Mouse (Mus musculus) CH12.LX (cell line): ENCODE measurements around the gene Rbfox1. TPM values are rescaled to one million over a fixed set of nuclear protein-coding genes. Genes with fewer than 3 reads are reported as not detected.

Experiments
- DNase-seq: peaks from one replicate; pipeline ENCODE4 v3.0.0-alpha.2; 2013; ENCODE audit errors: extremely low read depth
- H3K27ac ChIP-seq: 2 replicates; pipeline ENCODE4 v1.5.1; 2012; ENCODE audit warnings: low read depth, mild to moderate bottlenecking, control low read depth, moderate library complexity; ENCODE audit not compliant: insufficient read depth
- H3K27me3 ChIP-seq: replicated peaks from 2 replicates; pipeline ENCODE3; 2012; ENCODE audit warnings: inconsistent platforms
- H3K36me3 ChIP-seq, 2 experiments: replicated peaks in 1 of 2; 2 replicates each; pipeline versions ENCODE3 to v1.6.1; 2012; ENCODE audit warnings: inconsistent platforms in 1 of 2, low read length in 1 of 2, mild to moderate bottlenecking in 1 of 2, mixed read lengths in 1 of 2, moderate library complexity in 1 of 2; ENCODE audit not compliant: control insufficient read depth in 1 of 2, insufficient read depth in 1 of 2
- H3K4me1 ChIP-seq, 2 experiments: 2 replicates each; pipeline ENCODE4 v1.6.1; 2012; ENCODE audit warnings: inconsistent platforms in 1 of 2, moderate library complexity in 1 of 2; ENCODE audit not compliant: insufficient read depth in 2 of 2, control insufficient read depth in 1 of 2
- H3K4me2 ChIP-seq: 2 replicates; pipeline ENCODE4 v1.6.1; 2012; ENCODE audit warnings: low read depth, mild to moderate bottlenecking, control low read depth; ENCODE audit not compliant: poor library complexity, insufficient read depth, severe bottlenecking
- H3K4me3 ChIP-seq, 3 experiments: fragments of 150-350 bp in 1 of 3; sonication (generic) in 1 of 3; replicated peaks in 1 of 3; 2 replicates each; pipeline versions ENCODE3 to v1.5.1; 2011 to 2012; ENCODE audit warnings: low read depth in 2 of 3, low read length in 2 of 3, mild to moderate bottlenecking in 2 of 3, moderate library complexity in 2 of 3, control low read depth in 1 of 3, improper control_type of control experiment in 1 of 3, inconsistent platforms in 1 of 3, mixed read lengths in 1 of 3; ENCODE audit not compliant: poor library complexity in 1 of 3
- H3K79me2 ChIP-seq: replicated peaks from 2 replicates; pipeline ENCODE4 v1.6.1; 2012; ENCODE audit warnings: mild to moderate bottlenecking, moderate library complexity; ENCODE audit not compliant: control insufficient read depth, poor library complexity, insufficient read depth, severe bottlenecking; ENCODE audit errors: extremely low read depth
- H3K9ac ChIP-seq: 2 replicates; pipeline ENCODE4 v1.6.1; 2012; ENCODE audit warnings: low read depth, mild to moderate bottlenecking, control low read depth, moderate library complexity; ENCODE audit not compliant: insufficient read depth
- H3K9me3 ChIP-seq: replicated peaks from 2 replicates; pipeline ENCODE3; 2012; ENCODE audit warnings: low read length, inconsistent platforms, mixed read lengths
- BHLHE40 ChIP-seq: IDR thresholded peaks from 2 replicates; pipeline ENCODE4 v1.6.1; 2011; ENCODE audit warnings: mild to moderate bottlenecking, low read depth, low read length, improper control_type of control experiment
- CHD2 ChIP-seq: IDR thresholded peaks from 2 replicates; pipeline ENCODE4 v1.6.1; 2011; ENCODE audit warnings: low read length, improper control_type of control experiment
- CTCF ChIP-seq, 2 experiments: IDR thresholded peaks in 1 of 2; conservative IDR thresholded peaks in 1 of 2; 2 replicates each; pipeline ENCODE4 v1.5.1; 2011 to 2012; ENCODE audit warnings: low read depth in 2 of 2, low read length in 2 of 2, improper control_type of control experiment in 1 of 2, inconsistent platforms in 1 of 2, mild to moderate bottlenecking in 1 of 2, moderate library complexity in 1 of 2
- ELF1 ChIP-seq: IDR thresholded peaks from 2 replicates; pipeline ENCODE4 v1.6.1; 2014; ENCODE audit warnings: low read depth, mild to moderate bottlenecking, inconsistent platforms, low read length, improper control_type of control experiment
- HCFC1 ChIP-seq: IDR thresholded peaks from 2 replicates; pipeline ENCODE4 v1.6.1; 2012; ENCODE audit warnings: low read depth, mild to moderate bottlenecking, inconsistent platforms, low read length, improper control_type of control experiment
- IRF4 ChIP-seq: IDR thresholded peaks from 2 replicates; pipeline ENCODE4 v1.6.1; 2014; ENCODE audit warnings: low read depth, mild to moderate bottlenecking, inconsistent platforms, low read length, improper control_type of control experiment
- JUND ChIP-seq: conservative IDR thresholded peaks from 2 replicates; pipeline ENCODE4 v1.6.1; 2011; ENCODE audit warnings: low read depth, low read length, improper control_type of control experiment
- KAT2A ChIP-seq: IDR thresholded peaks from 2 replicates; pipeline ENCODE4 v1.6.1; 2012; ENCODE audit warnings: low read length, improper control_type of control experiment, inconsistent platforms; ENCODE audit not compliant: insufficient replicate concordance
- MAFK ChIP-seq: IDR thresholded peaks from 2 replicates; pipeline ENCODE4 v1.6.1; 2011; ENCODE audit warnings: low read length, improper control_type of control experiment; ENCODE audit not compliant: insufficient replicate concordance
- MAX ChIP-seq: IDR thresholded peaks from 2 replicates; pipeline ENCODE4 v1.6.1; 2011; ENCODE audit warnings: low read length, improper control_type of control experiment
- MAZ ChIP-seq: IDR thresholded peaks from 2 replicates; pipeline ENCODE4 v1.6.1; 2012; ENCODE audit warnings: low read depth, mild to moderate bottlenecking, inconsistent platforms, low read length, improper control_type of control experiment, moderate library complexity
- MEF2A ChIP-seq: IDR thresholded peaks from 2 replicates; pipeline ENCODE4 v1.6.1; 2014; ENCODE audit warnings: low read depth, mild to moderate bottlenecking, inconsistent platforms, low read length, improper control_type of control experiment, borderline replicate concordance
- MXI1 ChIP-seq: IDR thresholded peaks from 2 replicates; pipeline ENCODE4 v1.6.1; 2011; ENCODE audit warnings: mild to moderate bottlenecking, low read depth, low read length, improper control_type of control experiment
- MYC ChIP-seq: IDR thresholded peaks from 2 replicates; pipeline ENCODE4 v1.6.1; 2011; ENCODE audit warnings: low read depth, mild to moderate bottlenecking, improper control_type of control experiment, low read length
- NELFE ChIP-seq: IDR thresholded peaks from 2 replicates; pipeline ENCODE4 v1.6.1; 2011; ENCODE audit warnings: low read depth, low read length, improper control_type of control experiment
- NRF1 ChIP-seq: IDR thresholded peaks from 2 replicates; pipeline ENCODE4 v1.6.1; 2014; ENCODE audit warnings: low read depth, mild to moderate bottlenecking, inconsistent platforms, low read length, improper control_type of control experiment, moderate library complexity
- POLR2A ChIP-seq: IDR thresholded peaks from 2 replicates; pipeline ENCODE4 v1.6.1; 2011; ENCODE audit warnings: low read depth, mild to moderate bottlenecking, improper control_type of control experiment, low read length
- POLR2AphosphoS2 ChIP-seq: IDR thresholded peaks from 2 replicates; pipeline ENCODE4 v1.6.1; 2011; ENCODE audit warnings: low read depth, low read length, improper control_type of control experiment
- RCOR1 ChIP-seq: conservative IDR thresholded peaks from 2 replicates; pipeline ENCODE4 v1.6.1; 2012; ENCODE audit warnings: low read depth, mild to moderate bottlenecking, inconsistent platforms, low read length, improper control_type of control experiment
- SIN3A ChIP-seq: IDR thresholded peaks from 2 replicates; pipeline ENCODE4 v1.6.1; 2012; ENCODE audit warnings: low read length, improper control_type of control experiment, inconsistent platforms
- TBP ChIP-seq: conservative IDR thresholded peaks from 2 replicates; pipeline ENCODE4 v1.6.1; 2011; ENCODE audit warnings: low read depth, low read length, improper control_type of control experiment
- TCF12 ChIP-seq: IDR thresholded peaks from 2 replicates; pipeline ENCODE4 v1.6.1; 2014; ENCODE audit warnings: low read depth, mild to moderate bottlenecking, inconsistent platforms, low read length, improper control_type of control experiment
- USF1 ChIP-seq: IDR thresholded peaks from 2 replicates; pipeline ENCODE4 v1.6.1; 2014; ENCODE audit warnings: low read depth, mild to moderate bottlenecking, inconsistent platforms, low read length, improper control_type of control experiment
- USF2 ChIP-seq: conservative IDR thresholded peaks from 2 replicates; pipeline ENCODE4 v1.6.1; 2011; ENCODE audit warnings: low read depth, low read length, improper control_type of control experiment
- ZC3H11A ChIP-seq: IDR thresholded peaks from 2 replicates; pipeline ENCODE4 v1.6.1; 2012; ENCODE audit warnings: low read depth, mild to moderate bottlenecking, inconsistent platforms, low read length, improper control_type of control experiment
- ZKSCAN1 ChIP-seq: IDR thresholded peaks from 2 replicates; pipeline ENCODE4 v1.6.1; 2012; ENCODE audit warnings: low read depth, inconsistent platforms, low read length, improper control_type of control experiment, borderline replicate concordance
- ZMIZ1 ChIP-seq: IDR thresholded peaks from 2 replicates; pipeline ENCODE4 v1.6.1; 2012; ENCODE audit warnings: low read depth, mild to moderate bottlenecking, inconsistent platforms, low read length, improper control_type of control experiment
- ZNF384 ChIP-seq: IDR thresholded peaks from 2 replicates; pipeline ENCODE4 v1.6.1; 2012; ENCODE audit warnings: low read depth, low read length, improper control_type of control experiment, inconsistent platforms
- dilution Hi-C: fragments of 300-500 bp; cut with MboI; formaldehyde crosslinking; loops from 2 replicates; pipeline ENCODE4 v1.14.3; 2020; ENCODE audit warnings: low sequenced_read_pairs; ENCODE audit not compliant: extremely low pct_unique_long_range_greater_than_20kb, extremely low pct_ligation_motif_present
- in situ Hi-C: fragments of 300-500 bp; cut with MboI; formaldehyde crosslinking; loops from 3 replicates; pipeline ENCODE4 v1.14.3; 2019; ENCODE audit warnings: low sequenced_read_pairs, low pct_ligation_motif_present, low pct_unique_long_range_greater_than_20kb, mixed read lengths
- polyA plus RNA-seq: library from polyadenylated mRNA; unstranded; fragments of >175 nt; gene quantifications from 2 replicates; pipeline ENCODE4 v1.2.1, GENCODE M21; 2012; ENCODE audit warnings: low read depth; ENCODE audit not compliant: insufficient read length
- total RNA-seq, 2 experiments: library from RNA; depleted of rRNA; stranded (reverse); fragments of 300-350 nt in 1 of 2; fragments of >200 nt in 1 of 2; gene quantifications; 2 replicates each; pipeline ENCODE4 v1.2.3; 2012 to 2014

Rbfox1 gene
- total and polyA plus RNA-seq, 3 experiments, result not detected

DNA sequence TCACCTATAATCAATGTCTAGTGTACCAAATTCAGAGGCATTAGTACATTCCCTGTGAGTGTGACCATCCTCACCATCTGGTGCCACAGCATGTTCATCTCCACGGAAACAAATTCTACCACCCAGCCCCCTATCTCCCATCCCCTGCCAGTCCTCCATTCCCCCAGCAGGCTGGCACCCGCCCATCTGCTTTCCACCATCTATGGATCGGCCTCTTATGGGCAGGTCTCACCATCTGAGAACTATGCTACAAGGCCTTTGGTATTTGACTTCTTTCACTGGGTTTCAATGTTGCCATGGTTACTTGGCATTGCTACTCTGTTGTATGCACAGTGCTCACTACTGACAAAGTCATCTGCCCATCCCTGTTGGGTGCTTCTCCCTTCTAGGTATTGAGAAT lies 1340.8 kb downstream of the Rbfox1 start:
- dilution Hi-C loops, result no loop called here

DNA sequence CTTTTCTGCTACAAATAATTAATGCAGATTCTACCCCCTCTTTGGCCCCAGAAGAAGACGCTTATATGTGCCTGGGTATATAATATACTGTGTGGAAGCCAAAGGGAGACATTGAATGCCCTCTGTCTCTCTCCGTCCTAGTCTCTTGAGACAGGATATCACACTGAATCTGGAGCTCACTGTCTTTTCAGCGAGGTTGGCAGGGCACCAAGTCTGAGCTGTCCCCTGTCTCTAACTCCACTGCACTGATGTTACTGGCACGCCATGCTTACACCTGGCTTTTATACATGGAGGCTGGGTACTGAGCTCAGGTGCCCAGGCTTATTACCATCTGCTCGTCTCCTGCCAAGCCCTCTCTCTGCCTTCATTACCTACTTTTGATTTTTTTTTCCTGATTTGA lies 1343.1 kb downstream of the Rbfox1 start:
- Histone ChIP-seq H3K4me3 (no peak overlapping the region), H3K9me3 (peaks cover 80% of the 10 kb centered on the region), H3K4me1 (no peaks in the 10 kb centered on the region), H3K79me2 (no peaks in the 10 kb centered on the region), H3K9ac (no peak overlapping the region), H3K4me2 (no peak overlapping the region), H3K27me3 (no peaks in the 10 kb centered on the region), H3K36me3 (no peaks in the 10 kb centered on the region), H3K27ac (no peak overlapping the region)
- no peak for DNase-seq
- in situ Hi-C loops (no loop called here), dilution Hi-C loops (no loop called here)
- no peak for TF ChIP-seq ZNF384
- no peak for TF ChIP-seq MXI1
- no peak for TF ChIP-seq ZC3H11A
- TF ChIP-seq MEF2A, result no peak
- no peak for TF ChIP-seq NRF1
- TF ChIP-seq CHD2, result no peak
- no peak for TF ChIP-seq ZKSCAN1
- no peak for TF ChIP-seq POLR2A
- TF ChIP-seq POLR2AphosphoS2, result no peak
- TF ChIP-seq MYC, result no peak
- no peak for TF ChIP-seq NELFE
- TF ChIP-seq USF2, result no peak
- no peak for TF ChIP-seq RCOR1
- no peak for TF ChIP-seq TCF12
- TF ChIP-seq SIN3A, result no peak
- TF ChIP-seq MAZ, result no peak
- no peak for TF ChIP-seq BHLHE40
- TF ChIP-seq USF1, result no peak
- no peak for TF ChIP-seq MAX
- TF ChIP-seq ELF1, result no peak

More for the DNA sequence above, 1340.8 kb downstream of the Rbfox1 start:
- no peak for DNase-seq
- Histone ChIP-seq H3K4me2 (no peak overlapping the region), H3K79me2 (no peaks in the 10 kb centered on the region), H3K9ac (no peak overlapping the region), H3K9me3 (peaks cover 80% of the 10 kb centered on the region), H3K36me3 (no peaks in the 10 kb centered on the region), H3K27ac (no peak overlapping the region), H3K27me3 (no peaks in the 10 kb centered on the region), H3K4me1 (no peaks in the 10 kb centered on the region), H3K4me3 (no peak overlapping the region)
- in situ Hi-C loops, result no loop called here
- TF ChIP-seq MAZ (no peak), MAFK (no peak), RCOR1 (no peak), JUND (no peak), POLR2A (no peak), TBP (no peak), ZKSCAN1 (no peak), SIN3A (no peak), HCFC1 (no peak), CTCF (conservative IDR thresholded peaks at IDR 0.05 in 1 of 2, IDR thresholded peaks at IDR 0.05 in 1 of 2; ENCODE audit: low read depth in 2 of 2, low read length in 2 of 2) (no peak), ZMIZ1 (no peak), IRF4 (no peak), TCF12 (no peak), POLR2AphosphoS2 (no peak), MXI1 (no peak), KAT2A (no peak), NRF1 (no peak), CHD2 (no peak), MAX (no peak)
